Mouse (Mus musculus): Measurements from ENCODE around the gene Micu1. TPM values are rescaled to one million over a fixed set of nuclear protein-coding genes. Genes with fewer than 3 reads are reported as not detected.

The Micu1 gene
- polyA plus RNA-seq, 1 experiment, result 174 TPM

DNA sequence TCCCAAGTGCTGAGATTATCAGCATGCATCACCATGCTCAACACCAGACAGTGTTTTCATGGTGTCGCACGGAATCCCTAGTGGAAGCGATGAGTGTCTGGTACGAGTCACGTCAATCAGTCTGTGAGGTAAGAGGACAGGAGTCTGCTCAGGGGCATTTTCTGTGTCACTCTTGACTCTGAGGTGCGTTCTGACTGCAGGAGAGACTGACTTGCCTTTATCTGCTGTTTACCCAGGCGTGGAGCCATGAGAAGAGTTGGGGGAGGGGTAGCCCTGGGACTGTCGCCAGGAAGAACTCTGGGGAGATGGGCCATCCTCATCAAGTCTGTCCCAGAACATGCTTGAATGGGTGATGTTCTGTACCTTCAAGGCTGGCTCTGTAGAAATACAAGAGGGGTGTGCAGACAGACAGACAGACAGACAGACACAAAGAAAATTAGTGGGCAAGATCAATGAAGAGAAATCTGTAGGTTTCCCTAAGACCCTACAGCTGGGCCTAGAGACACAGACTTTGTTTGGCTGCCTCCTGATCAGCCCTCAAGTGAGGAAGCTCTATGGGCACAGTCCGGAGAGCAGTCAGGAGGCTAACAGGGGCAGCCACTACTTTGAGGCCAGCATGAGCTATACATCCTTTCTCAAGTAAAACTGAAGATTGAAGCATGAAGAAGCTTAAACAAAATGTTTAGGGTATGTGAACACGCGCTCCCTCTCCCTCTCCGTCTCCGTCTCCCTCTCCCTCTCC is 97.2 kb downstream of the Micu1 start:
- no peak overlapping the region for H3K4me3 ChIP-seq (replicated peaks; ENCODE audit: insufficient read depth, low read depth, low read length)
- H3K27ac ChIP-seq (ENCODE audit: insufficient read depth, low read length), result no peak overlapping the region
- H3K4me1 ChIP-seq (ENCODE audit: control insufficient read depth, insufficient read depth, low read length), result peaks cover 3% of the 10 kb centered on the region; the same call in 1 of the 2 replicates
- DNase-seq, result no peak
- WGBS, result 75% methylated on average over 13 of the region's 13 CpGs
- TF ChIP-seq POLR2A (IDR thresholded peaks at IDR 0.05; ENCODE audit: borderline replicate concordance, insufficient read depth, low read length) (no peak), CTCF (IDR thresholded peaks at IDR 0.05; ENCODE audit: borderline replicate concordance, insufficient read depth, low read depth, low read length) (no peak)
- H3K27me3 ChIP-seq (ENCODE audit: control insufficient read depth, insufficient read depth, low read length), result no peaks in the 10 kb centered on the region

- Histone ChIP-seq H3K27ac (ENCODE audit: insufficient read depth, low read length) (no peak overlapping the region), H3K27me3 (ENCODE audit: control insufficient read depth, insufficient read depth, low read length) (no peaks in the 10 kb centered on the region), H3K4me3 (replicated peaks; ENCODE audit: insufficient read depth, low read depth, low read length) (no peak overlapping the region), H3K4me1 (ENCODE audit: control insufficient read depth, insufficient read depth, low read length) (peaks cover 3% of the 10 kb centered on the region; the same call in 1 of the 2 replicates)
- DNase-seq, result no peak
- 26% methylated on average over 10 of the region's 10 CpGs for WGBS
- TF ChIP-seq CTCF (IDR thresholded peaks at IDR 0.05; ENCODE audit: borderline replicate concordance, insufficient read depth, low read depth, low read length), result no peak
- no peak for TF ChIP-seq POLR2A (IDR thresholded peaks at IDR 0.05; ENCODE audit: borderline replicate concordance, insufficient read depth, low read length)
These were observed 97.9 kb downstream of the Micu1 start for GRCm38 (mm10) chr10:59800159-59800558.

DNA sequence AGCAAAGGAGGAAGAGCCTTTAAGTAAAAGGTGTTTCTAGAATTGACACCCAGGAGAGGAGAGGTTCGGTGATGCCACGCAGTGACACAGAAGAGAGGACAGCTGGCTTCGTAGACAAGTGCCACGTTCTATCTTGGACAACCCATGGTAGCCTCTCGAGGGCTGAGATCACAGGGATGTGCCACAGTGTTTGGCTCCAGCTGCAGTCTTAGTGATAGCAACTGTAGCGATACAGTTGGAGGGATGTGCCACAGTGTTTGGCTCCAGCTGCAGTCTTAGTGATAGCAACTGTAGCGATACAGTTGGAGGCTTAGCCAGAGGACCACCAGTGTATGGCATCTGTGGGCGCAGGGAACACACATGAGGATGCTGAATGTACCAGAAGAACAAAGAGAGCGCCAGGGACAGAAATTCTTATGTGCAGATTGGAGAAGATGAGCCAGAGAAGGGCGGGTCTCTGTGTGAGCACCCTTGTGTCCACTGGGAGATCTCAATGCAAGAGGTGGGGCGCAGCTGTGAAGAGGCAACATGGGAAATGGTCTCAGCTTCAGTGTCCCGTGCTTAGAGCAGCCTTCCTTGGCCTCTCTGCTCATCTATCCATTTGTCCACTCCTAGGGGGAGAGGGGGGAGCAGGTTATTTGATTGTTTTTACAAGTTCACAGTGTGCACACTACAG is 98.7 kb downstream of the Micu1 start:
- Histone ChIP-seq H3K4me3 (replicated peaks; ENCODE audit: insufficient read depth, low read depth, low read length) (no peak overlapping the region), H3K4me1 (ENCODE audit: control insufficient read depth, insufficient read depth, low read length) (peaks cover 3% of the 10 kb centered on the region; the same call in 1 of the 2 replicates), H3K27ac (ENCODE audit: insufficient read depth, low read length) (no peak overlapping the region), H3K27me3 (ENCODE audit: control insufficient read depth, insufficient read depth, low read length) (no peaks in the 10 kb centered on the region)
- DNase-seq, result no peak
- TF ChIP-seq POLR2A (IDR thresholded peaks at IDR 0.05; ENCODE audit: borderline replicate concordance, insufficient read depth, low read length), result no peak
- no peak for TF ChIP-seq CTCF (IDR thresholded peaks at IDR 0.05; ENCODE audit: borderline replicate concordance, insufficient read depth, low read depth, low read length)
- WGBS, result 74% methylated on average over 12 of the region's 12 CpGs

- H3K27me3 ChIP-seq (ENCODE audit: control insufficient read depth, insufficient read depth, low read length), result no peaks in the 10 kb centered on the region
- H3K4me3 ChIP-seq (replicated peaks; ENCODE audit: insufficient read depth, low read depth, low read length), result no peak overlapping the region
- WGBS, result 91% methylated on average over 4 of the region's 4 CpGs
- H3K27ac ChIP-seq (ENCODE audit: insufficient read depth, low read length), result no peak overlapping the region
- no peak for DNase-seq
- TF ChIP-seq CTCF (IDR thresholded peaks at IDR 0.05; ENCODE audit: borderline replicate concordance, insufficient read depth, low read depth, low read length) (no peak), POLR2A (IDR thresholded peaks at IDR 0.05; ENCODE audit: borderline replicate concordance, insufficient read depth, low read length) (no peak)
- peaks cover 4% of the 10 kb centered on the region for H3K4me1 ChIP-seq (ENCODE audit: control insufficient read depth, insufficient read depth, low read length)
These were observed 106.4 kb downstream of the Micu1 start for GRCm38 (mm10) chr10:59808677-59809076.

GRCm38 (mm10) chr10:59809991-59810574 is 107.8 kb downstream of the Micu1 start:
- 31% methylated on average over 4 of the region's 4 CpGs for WGBS
- peak in 1 of 2 experiments; percentile 50 for DNase-seq
- H3K27me3 ChIP-seq (ENCODE audit: control insufficient read depth, insufficient read depth, low read length), result no peaks in the 10 kb centered on the region
- no peak overlapping the region for H3K4me3 ChIP-seq (replicated peaks; ENCODE audit: insufficient read depth, low read depth, low read length)
- no peak overlapping the region for H3K27ac ChIP-seq (ENCODE audit: insufficient read depth, low read length)
- TF ChIP-seq POLR2A (IDR thresholded peaks at IDR 0.05; ENCODE audit: borderline replicate concordance, insufficient read depth, low read length), result no peak
- H3K4me1 ChIP-seq (ENCODE audit: control insufficient read depth, insufficient read depth, low read length), result peaks cover 4% of the 10 kb centered on the region

GRCm38 (mm10) chr10:59812939-59813338 is 110.7 kb downstream of the Micu1 start:
- TF ChIP-seq POLR2A (IDR thresholded peaks at IDR 0.05; ENCODE audit: borderline replicate concordance, insufficient read depth, low read length) (no peak), CTCF (IDR thresholded peaks at IDR 0.05; ENCODE audit: borderline replicate concordance, insufficient read depth, low read depth, low read length) (no peak)
- Histone ChIP-seq H3K4me3 (replicated peaks; ENCODE audit: insufficient read depth, low read depth, low read length) (no peak overlapping the region), H3K27me3 (ENCODE audit: control insufficient read depth, insufficient read depth, low read length) (no peaks in the 10 kb centered on the region), H3K27ac (ENCODE audit: insufficient read depth, low read length) (no peak overlapping the region), H3K4me1 (ENCODE audit: control insufficient read depth, insufficient read depth, low read length) (peaks cover 11% of the 10 kb centered on the region)
- no peak for DNase-seq
- WGBS, result 63% methylated on average over 13 of the region's 13 CpGs

GRCm38 (mm10) chr10:59813759-59814158 is 111.5 kb downstream of the Micu1 start:
- no peak for TF ChIP-seq CTCF (IDR thresholded peaks at IDR 0.05; ENCODE audit: borderline replicate concordance, insufficient read depth, low read depth, low read length)
- TF ChIP-seq POLR2A (IDR thresholded peaks at IDR 0.05; ENCODE audit: borderline replicate concordance, insufficient read depth, low read length), result no peak
- WGBS, result 70% methylated on average over 9 of the region's 9 CpGs

More at GRCm38 (mm10) chr10:59813759-59814158, 111.5 kb downstream of the Micu1 start:
- H3K27me3 ChIP-seq (ENCODE audit: control insufficient read depth, insufficient read depth, low read length), result no peaks in the 10 kb centered on the region
- no peak overlapping the region for H3K4me3 ChIP-seq (replicated peaks; ENCODE audit: insufficient read depth, low read depth, low read length)
- H3K27ac ChIP-seq (ENCODE audit: insufficient read depth, low read length), result no peak overlapping the region
- no peak for DNase-seq
- peaks cover 11% of the 10 kb centered on the region for H3K4me1 ChIP-seq (ENCODE audit: control insufficient read depth, insufficient read depth, low read length)

Data from cerebellum, adult 2 months (tissue).